Mouse (Mus musculus): ENCODE measurements at regions not wholly inside any gene's neighbourhood (a gene's known extent, or its start where the extent isn't known, plus 50 kb on each side); places are given as distances from the start of the nearest gene placed in this dataset.

DNA sequence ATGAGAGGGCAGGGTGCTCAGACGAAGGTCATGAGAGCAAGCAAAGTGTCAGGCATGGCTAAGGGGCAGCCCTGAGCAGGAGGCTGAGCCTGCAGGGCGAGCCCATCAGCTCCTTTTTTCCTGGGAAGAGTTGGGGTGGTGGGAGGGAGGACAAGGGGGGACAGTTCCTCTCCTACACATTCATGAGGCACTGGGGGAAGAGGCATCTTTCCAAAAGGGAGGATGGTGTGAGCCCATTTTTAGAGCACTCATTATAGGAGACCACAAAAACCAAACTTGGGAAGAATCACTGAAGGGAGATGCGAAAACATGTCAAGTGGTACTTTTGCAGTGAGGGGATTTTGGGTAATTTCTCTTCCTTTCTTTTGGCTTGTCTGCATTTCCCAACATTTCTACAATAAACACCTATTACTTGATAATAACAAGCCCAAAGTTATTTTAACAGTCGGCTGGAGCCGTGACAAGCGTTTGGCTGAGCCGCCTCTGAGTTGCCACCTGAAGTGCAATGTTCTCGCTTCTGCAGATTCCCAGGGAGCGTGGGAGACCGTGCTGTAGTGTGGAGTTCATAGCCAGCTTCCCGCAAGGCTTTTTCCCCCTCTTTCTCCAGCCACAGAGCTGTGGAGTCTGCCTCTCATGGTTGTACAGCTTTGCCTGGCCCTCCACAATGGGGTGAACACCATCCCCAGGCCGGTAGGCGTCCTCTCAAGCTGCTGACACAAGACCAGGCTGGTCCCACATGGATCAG is 136.9 kb upstream of the Kcnab2 start:
- TF ChIP-seq FOSL1 (IDR thresholded peaks at IDR 0.05; ENCODE audit: insufficient read depth, low read length, poor library complexity, severe bottlenecking) (no peak), CTCF (IDR thresholded peaks at IDR 0.05; ENCODE audit: control insufficient read depth, insufficient read depth, insufficient read length) (no peak), MAX (IDR thresholded peaks at IDR 0.05) (no peak), MYOG (IDR thresholded peaks at IDR 0.05; ENCODE audit: control insufficient read depth, extremely low read depth, insufficient read length) (no peak)

Data from C2C12 (cell line).